Mouse (Mus musculus) heart, adult 2 months (tissue): ENCODE measurements at regions not wholly inside any gene's neighbourhood (a gene's known extent, or its start where the extent isn't known, plus 50 kb on each side); places are given as distances from the start of the nearest gene placed in this dataset.

ENCODE experiments used
- CTCF ChIP-seq: fragments of 200-600 bp; IDR thresholded peaks from 2 replicates; pipeline ENCODE4 v1.8.1; 2022; ENCODE audit warnings: antibody characterized with exemption, mild to moderate bottlenecking, moderate library complexity
- EP300 ChIP-seq: fragments of 200-500 bp; IDR thresholded peaks from 2 replicates; pipeline ENCODE4 v1.6.1; 2011; ENCODE audit warnings: low read depth, low read length, control low read depth; ENCODE audit not compliant: insufficient read depth
- POLR2A ChIP-seq: fragments of 200-500 bp; IDR thresholded peaks from 2 replicates; pipeline ENCODE4 v1.6.1; 2011; ENCODE audit warnings: mild to moderate bottlenecking, low read depth, low read length, control low read depth; ENCODE audit not compliant: insufficient read depth

DNA sequence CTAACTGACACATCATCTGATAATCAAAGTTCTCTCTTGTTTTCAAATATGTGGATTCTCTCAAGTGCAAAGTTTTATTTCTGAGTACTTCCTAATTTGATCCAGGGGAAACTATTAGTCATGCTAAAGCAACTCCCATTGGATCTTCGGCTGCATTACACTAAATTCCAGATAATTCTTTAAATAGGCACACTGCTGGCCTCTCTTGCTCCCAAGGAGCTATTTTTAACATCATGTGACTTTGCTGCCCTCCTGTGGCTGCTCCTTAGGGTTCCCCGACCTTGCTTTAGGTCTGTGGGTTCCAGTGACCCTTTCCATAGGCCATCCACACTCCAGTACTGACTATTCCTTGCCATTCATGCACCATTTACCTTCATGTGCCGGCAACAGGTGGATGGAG lies 230.5 kb upstream of the Gm10295 start:
- no peak for TF ChIP-seq POLR2A
- peak; percentile 41; the same call in 1 of the 2 replicates for TF ChIP-seq EP300
- peak; percentile 72 for TF ChIP-seq CTCF
